Mouse (Mus musculus): Measurements from ENCODE around the gene Fnbp1.

- TF ChIP-seq CTCF (IDR thresholded peaks at IDR 0.05; ENCODE audit: borderline replicate concordance, control insufficient read depth, extremely low read depth, insufficient read depth, low read length, poor library complexity): no peak
- TF ChIP-seq POLR2A (IDR thresholded peaks at IDR 0.05; ENCODE audit: control insufficient read depth, extremely low read depth, insufficient read depth, low read length, poor library complexity): no peak
Observed at GRCm38 (mm10) chr2:31123493-31123892, 18.3 kb downstream of the Fnbp1 start.
